Mouse (Mus musculus): ENCODE measurements around the gene Gm20878.
"Not testable (repeated sequence)": the region's sequence is repeated elsewhere in the genome, so short reads cannot be mapped to it uniquely, and the experiment has no call there.

Gm20878 gene

DNA sequence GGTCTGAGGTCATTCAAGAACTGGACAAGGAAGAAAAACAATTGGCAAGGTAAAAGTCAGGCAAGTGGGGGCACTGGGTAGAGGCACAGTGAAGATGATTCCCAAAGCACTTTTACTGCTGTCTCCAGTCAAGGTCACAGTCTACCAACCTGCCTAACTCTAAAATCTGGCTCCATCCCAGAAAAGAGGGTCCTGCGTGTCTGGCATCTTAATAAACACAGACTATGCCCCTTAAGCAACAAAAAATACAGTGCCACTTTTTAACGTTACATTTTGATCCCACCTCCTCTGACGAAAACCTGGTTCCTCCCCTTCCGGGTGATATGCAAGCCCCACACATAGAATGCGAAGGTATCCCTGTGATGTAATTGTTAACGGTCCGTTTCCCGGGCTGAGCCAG is at the start of gene Gm20878:
Gene Gm20878 (plus strand): TSS at position 301 of the 400 bp plus-strand sequence.
- DNase-seq, result not testable (repeated sequence)

- DNase-seq, result not testable (repeated sequence)
Measured at GRCm38 (mm10) chr4:41903310-41903709, 38.1 kb upstream of the Gm20878 start, which contains the start of gene Gm21541. Gm21541 (plus strand) TSS chr4:41903610.

DNA sequence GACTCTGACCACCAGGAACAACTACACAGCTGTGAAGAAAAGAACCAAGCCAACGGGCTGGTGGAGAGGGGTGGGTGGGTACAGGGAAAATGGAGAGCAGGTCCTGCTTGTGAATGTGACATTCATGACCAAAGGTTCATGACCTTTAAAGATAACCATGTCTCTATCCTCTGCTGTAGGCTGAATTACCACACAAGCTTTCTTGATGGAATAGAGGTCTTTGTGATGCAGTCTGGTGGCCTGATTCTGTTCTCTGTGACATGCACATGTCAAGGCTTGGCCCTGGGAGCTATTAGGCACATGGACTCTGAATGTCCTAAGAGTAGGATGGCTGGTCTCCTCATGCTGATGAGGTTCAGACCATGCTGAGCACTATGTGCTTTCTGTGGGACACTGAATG is 24.4 kb downstream of the Gm20878 start, which contains the start of gene Fam205a4:
Gene Fam205a4 (plus strand): TSS at position 301 of the 400 bp plus-strand sequence.
- DNase-seq, result not testable (repeated sequence)

Measured in spleen, adult 18-20 months (tissue).